Mouse (Mus musculus): ENCODE data around the gene Klf9.

GRCm38 (mm10) chr19:23203505-23204053, 62.6 kb downstream of the Klf9 start:
- TF ChIP-seq CTCF (IDR thresholded peaks at IDR 0.05; ENCODE audit: insufficient read depth, low read length): no peak
- no peak for TF ChIP-seq POLR2A (IDR thresholded peaks at IDR 0.05; ENCODE audit: borderline replicate concordance, extremely low read depth, low read depth, low read length)

All from lung, adult 2 months (tissue).